10 mouse cellular contexts compared by ENCODE assay signal in the genomic region with DNA sequence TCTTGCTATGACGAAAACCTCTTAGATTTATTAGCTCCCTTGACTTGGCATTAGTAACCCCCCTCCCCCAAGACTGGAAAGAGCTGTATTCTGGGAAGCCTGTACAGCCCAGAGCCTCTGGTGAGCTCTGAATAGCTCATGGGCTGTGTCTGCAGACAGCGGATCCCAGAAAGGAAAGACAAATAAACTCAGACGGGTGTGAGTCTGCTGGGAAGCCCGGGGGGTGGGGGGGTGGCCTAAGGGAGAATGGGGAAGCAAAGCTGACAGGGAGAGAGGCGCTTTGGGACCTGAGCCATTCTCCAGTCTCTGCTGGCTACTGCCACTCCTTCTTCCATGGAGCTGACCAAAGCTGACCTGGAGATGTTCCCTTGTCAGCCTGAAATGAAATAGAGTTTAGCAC. TPM values are rescaled to one million over a fixed set of nuclear protein-coding genes. Genes with fewer than 3 reads are reported as not detected.
DNase-seq lines count a peak whose midpoint lies in the region; ATAC-seq lines count a peak whose summit lies in the region.
"Had no signal": no experiment of that assay in that cellular context is flagged by ENCODE, and none has a peak within 500 bp of the region (broad histone marks: within the 10 kb centered on the region; RNA-seq: fewer than 3 reads in every experiment).

No protein-coding gene starts in this region.

- no peak overlapping the region for H3K4me3 ChIP-seq in heart, embryonic 15.5 days
- no peak overlapping the region for H3K4me3 ChIP-seq in liver, embryonic 12.5 days

- peak; percentile 30 to 36 for DNase-seq in heart, adult 18-20 months
- DNase-seq in heart, postnatal 25 days (ENCODE audit: low spot score), result no peak
- DNase-seq in NIH3T3 (ENCODE audit: low read depth), result peak; percentile 82
- DNase-seq in natural killer cell, adult 2 months (ENCODE audit: low spot score in 2 of 2), result no peak
- no peak for DNase-seq in layer of hippocampus, adult 9-10 months (ENCODE audit: low spot score)
- no peak for DNase-seq in spleen, adult 18-20 months
- DNase-seq: gastrocnemius, postnatal 10 days; thymus, postnatal 25 days had no signal

- H3K27me3 ChIP-seq in heart, embryonic 15.5 days, result no peaks in the 10 kb centered on the region
- no peaks in the 10 kb centered on the region for H3K27me3 ChIP-seq in liver, embryonic 12.5 days (replicated peaks)

- H3K4me2 ChIP-seq in heart, embryonic 15.5 days, result 0 out of 2 replicates have a peak overlapping the region, but pooled peaks have one; percentile 5
- H3K4me2 ChIP-seq in liver, embryonic 12.5 days, result no peak overlapping the region

- peak; percentile 77 for ATAC-seq in heart, embryonic 15.5 days (replicated peaks; ENCODE audit: insufficient number of reproducible peaks, insufficient read depth, low FRiP score, low read depth)
- no peak; the same call in 1 of the 2 replicates for ATAC-seq in liver, embryonic 12.5 days

- no peaks in the 10 kb centered on the region for H3K9me3 ChIP-seq in heart, embryonic 15.5 days (replicated peaks)
- no peaks in the 10 kb centered on the region for H3K9me3 ChIP-seq in liver, embryonic 12.5 days (replicated peaks)

- 11% methylated on average over 5 of the region's 5 CpGs for WGBS in heart, embryonic 15.5 days
- WGBS in liver, embryonic 12.5 days (ENCODE audit: insufficient replicate concordance), result 47% methylated on average over 5 of the region's 5 CpGs

- intact Hi-C loops in heart, postnatal 25 days (cut with DNase I), result no loop called here

- no peak overlapping the region for H3K9ac ChIP-seq in heart, embryonic 15.5 days
- H3K9ac ChIP-seq in liver, embryonic 12.5 days, result no peak overlapping the region

- H3K27ac ChIP-seq in heart, embryonic 15.5 days, result peak overlapping the region; percentile 70
- peak overlapping the region; percentile 49; the same call in 1 of the 2 replicates for H3K27ac ChIP-seq in liver, embryonic 12.5 days

- H3K4me1 ChIP-seq in heart, embryonic 15.5 days (replicated peaks), result peaks cover 26% of the 10 kb centered on the region
- peaks cover 26% of the 10 kb centered on the region for H3K4me1 ChIP-seq in liver, embryonic 12.5 days

- H3K36me3 ChIP-seq in heart, embryonic 15.5 days, result no peaks in the 10 kb centered on the region
- H3K36me3 ChIP-seq in liver, embryonic 12.5 days, result peaks cover 20% of the 10 kb centered on the region

RNA-seq across cellular contexts. Expression of a gene that starts 53.8 kb away (rescaled TPM):
- 10 to 100 TPM; 22.5 to 25.8 TPM for total RNA-seq in heart, adult 18-20 months (2021)
- 10 to 100 TPM; 20.1 to 22.7 TPM for total RNA-seq in heart, postnatal 25 days (2021)
- 27.5 and 40.4 TPM in 2 replicates for polyA plus RNA-seq in heart, embryonic 15.5 days (2015; fragmentation: Nextera tagmentation; extraction: Ambion mirVana)
- 37.9 and 39.0 TPM in 2 replicates for polyA plus RNA-seq in liver, embryonic 12.5 days (2016; fragmentation: Nextera tagmentation; extraction: Ambion mirVana)

Comparison
In these comparisons a context has a peak if more than half of its experiments do, and no peak if none do; other contexts are left out.
1. DNase-seq: peak in heart, adult 18-20 months (2 of 2) and NIH3T3 (single experiment); none in heart, postnatal 25 days (single experiment), natural killer cell, adult 2 months (0 of 2), layer of hippocampus, adult 9-10 months (single experiment) and spleen, adult 18-20 months (0 of 2).